Mouse (Mus musculus): Measurements from ENCODE around the gene Eps8l1.

Eps8l1 gene

GRCm38 (mm10) chr7:4511489-4512224, 51.2 kb downstream of the Eps8l1 start:
- DNase-seq: no peak

GRCm38 (mm10) chr7:4513236-4513635, 52.8 kb downstream of the Eps8l1 start:
- DNase-seq: peak; percentile 52

GRCm38 (mm10) chr7:4513829-4514712, 53.6 kb downstream of the Eps8l1 start:
- no peak for DNase-seq

GRCm38 (mm10) chr7:4515853-4516252, 55.4 kb downstream of the Eps8l1 start:
- no peak for DNase-seq

GRCm38 (mm10) chr7:4516332-4517050, 56.0 kb downstream of the Eps8l1 start, which contains the start of gene Tnnt1:
TSS of gene Tnnt1 (minus strand) at chr7:4516382.
- no peak for DNase-seq

- no peak for DNase-seq
Observed at GRCm38 (mm10) chr7:4518487-4518886, 58.0 kb downstream of the Eps8l1 start.

- DNase-seq: peak; percentile 58
Observed at GRCm38 (mm10) chr7:4521231-4522003, 60.9 kb downstream of the Eps8l1 start.

- no peak for DNase-seq
Observed at GRCm38 (mm10) chr7:4522292-4522691, 61.8 kb downstream of the Eps8l1 start.

GRCm38 (mm10) chr7:4523205-4524130, 63.0 kb downstream of the Eps8l1 start:
- no peak for DNase-seq

- DNase-seq: peak; percentile 66
Observed at GRCm38 (mm10) chr7:4524212-4524922, 63.9 kb downstream of the Eps8l1 start, which contains the start of gene Tnni3. TSS of gene Tnni3 (minus strand) at chr7:4524229.

GRCm38 (mm10) chr7:4526341-4527301, 66.1 kb downstream of the Eps8l1 start:
- peak; percentile 84 for DNase-seq

- DNase-seq: no peak
Observed at GRCm38 (mm10) chr7:4527302-4527689, 66.8 kb downstream of the Eps8l1 start.
